Mouse (Mus musculus) ovary, postnatal 10 days (tissue): Measurements from ENCODE around the gene Meiob.

Source experiments
- DNase-seq: peaks from one replicate; pipeline ENCODE4 v3.0.0; 2022; ENCODE audit warnings: low spot score

The Meiob gene

GRCm38 (mm10) chr17:24821351-24822280 is 17.5 kb downstream of the Meiob start:
- no peak for DNase-seq

GRCm38 (mm10) chr17:24839842-24840241 is 35.8 kb downstream of the Meiob start, which contains the start of gene Hagh:
Hagh (plus strand) TSS chr17:24840143.
- no peak for DNase-seq

GRCm38 (mm10) chr17:24840341-24840740 is 36.3 kb downstream of the Meiob start:
- DNase-seq, result no peak

GRCm38 (mm10) chr17:24841133-24841532 is 37.0 kb downstream of the Meiob start:
- DNase-seq, result no peak

GRCm38 (mm10) chr17:24842631-24843030 is 38.5 kb downstream of the Meiob start:
- DNase-seq, result no peak

GRCm38 (mm10) chr17:24844525-24844924 is 40.4 kb downstream of the Meiob start:
- no peak for DNase-seq

- no peak for DNase-seq
Measured at GRCm38 (mm10) chr17:24847386-24847785, 43.3 kb downstream of the Meiob start.

GRCm38 (mm10) chr17:24848600-24849031 is 44.5 kb downstream of the Meiob start:
- DNase-seq, result no peak

GRCm38 (mm10) chr17:24849733-24850064 is 45.6 kb downstream of the Meiob start:
- DNase-seq, result no peak

- DNase-seq, result peak; percentile 99
Measured at GRCm38 (mm10) chr17:24850065-24850772, 46.1 kb downstream of the Meiob start, which contains the start of gene Fahd1. Fahd1 (minus strand) TSS chr17:24850364.

- DNase-seq, result no peak
Measured at GRCm38 (mm10) chr17:24850773-24851127, 46.7 kb downstream of the Meiob start.

GRCm38 (mm10) chr17:24851381-24852125 is 47.5 kb downstream of the Meiob start:
- no peak for DNase-seq

GRCm38 (mm10) chr17:24855838-24856464 is 51.9 kb downstream of the Meiob start:
- no peak for DNase-seq

GRCm38 (mm10) chr17:24856589-24856988 is 52.5 kb downstream of the Meiob start:
- no peak for DNase-seq

GRCm38 (mm10) chr17:24857831-24858470 is 53.9 kb downstream of the Meiob start:
- DNase-seq, result no peak

GRCm38 (mm10) chr17:24858967-24859366 is 54.9 kb downstream of the Meiob start:
- no peak for DNase-seq

GRCm38 (mm10) chr17:24860076-24860475 is 56.0 kb downstream of the Meiob start:
- DNase-seq, result no peak

GRCm38 (mm10) chr17:24861785-24862184 is 57.7 kb downstream of the Meiob start:
- no peak for DNase-seq

GRCm38 (mm10) chr17:24865776-24866175 is 61.7 kb downstream of the Meiob start, which contains the start of gene Igfals:
Igfals (plus strand) TSS chr17:24865997.
- no peak for DNase-seq

GRCm38 (mm10) chr17:24867914-24868313 is 63.8 kb downstream of the Meiob start:
- DNase-seq, result no peak

GRCm38 (mm10) chr17:24873695-24874404 is 69.8 kb downstream of the Meiob start:
- DNase-seq, result no peak
